Mouse (Mus musculus) midbrain, embryonic 12.5 days (tissue): ENCODE measurements at regions not wholly inside any gene's neighbourhood (a gene's known extent, or its start where the extent isn't known, plus 50 kb on each side); places are given as distances from the start of the nearest gene placed in this dataset.

Source experiments
- ATAC-seq: fragments of 200-750 bp; cut with Nextera tagmentation; 2 replicates; pipeline ENCODE4 v1.8.0; 2017; ENCODE audit warnings: low read depth, moderate TSS enrichment, moderate library complexity; ENCODE audit not compliant: low FRiP score
- H3K27ac ChIP-seq: fragments of 300-500 bp; sonication (generic); replicated peaks from 2 replicates; pipeline ENCODE4 v1.5.1; 2016; ENCODE audit warnings: mild to moderate bottlenecking
- H3K27me3 ChIP-seq: fragments of 300-500 bp; sonication (generic); 2 replicates; pipeline ENCODE4 v1.6.1; 2016; ENCODE audit warnings: mild to moderate bottlenecking
- H3K36me3 ChIP-seq: fragments of 300-500 bp; sonication (generic); 2 replicates; pipeline ENCODE4 v1.6.1; 2016
- H3K4me1 ChIP-seq: fragments of 300-500 bp; sonication (generic); 2 replicates; pipeline ENCODE4 v1.6.1; 2016
- H3K4me2 ChIP-seq: fragments of 300-500 bp; sonication (generic); replicated peaks from 2 replicates; pipeline ENCODE4 v1.6.1; 2016; ENCODE audit warnings: mild to moderate bottlenecking, moderate library complexity
- H3K4me3 ChIP-seq: fragments of 300-500 bp; sonication (generic); 2 replicates; pipeline ENCODE4 v1.5.1; 2016; ENCODE audit warnings: mild to moderate bottlenecking
- H3K9ac ChIP-seq: fragments of 300-500 bp; sonication (generic); replicated peaks from 2 replicates; pipeline ENCODE4 v1.6.1; 2016; ENCODE audit warnings: mild to moderate bottlenecking, moderate library complexity
- H3K9me3 ChIP-seq: fragments of 300-500 bp; sonication (generic); 2 replicates; pipeline ENCODE4 v1.6.1; 2016; ENCODE audit warnings: mild to moderate bottlenecking
- WGBS: fragments of 180-500 bp; shearing (Covaris S2); methylation state at CpG from one replicate; pipeline ENCODE4 v1.1.7; 2016; 5-methylcytosine and 5-hydroxymethylcytosine counted together

- no peaks in the 10 kb centered on the region for H3K9me3 ChIP-seq
- no peak for ATAC-seq
- no peaks in the 10 kb centered on the region for H3K36me3 ChIP-seq
- no peak overlapping the region for H3K9ac ChIP-seq
- H3K4me3 ChIP-seq, result no peak overlapping the region
- no peaks in the 10 kb centered on the region for H3K27me3 ChIP-seq
- 78% methylated on average over 3 of the region's 3 CpGs for WGBS
- H3K27ac ChIP-seq, result no peak overlapping the region
- H3K4me2 ChIP-seq, result no peak overlapping the region
- H3K4me1 ChIP-seq, result no peaks in the 10 kb centered on the region
Observed at GRCm38 (mm10) chr4:34172000-34172399, 122.0 kb upstream of the Spaca1 start.

GRCm38 (mm10) chr4:34177421-34177820 is 127.4 kb upstream of the Spaca1 start:
- Histone ChIP-seq H3K4me2 (no peak overlapping the region), H3K27ac (no peak overlapping the region), H3K4me1 (no peaks in the 10 kb centered on the region), H3K27me3 (no peaks in the 10 kb centered on the region), H3K9me3 (no peaks in the 10 kb centered on the region), H3K9ac (no peak overlapping the region), H3K36me3 (no peaks in the 10 kb centered on the region), H3K4me3 (no peak overlapping the region)
- WGBS, result 79% methylated on average over 1 of the region's 1 CpGs
- no peak for ATAC-seq

- Histone ChIP-seq H3K27ac (no peak overlapping the region), H3K27me3 (no peaks in the 10 kb centered on the region), H3K4me1 (no peaks in the 10 kb centered on the region), H3K9me3 (no peaks in the 10 kb centered on the region), H3K36me3 (no peaks in the 10 kb centered on the region), H3K4me2 (no peak overlapping the region), H3K4me3 (no peak overlapping the region), H3K9ac (no peak overlapping the region)
- ATAC-seq, result no peak
- 91% methylated on average over 5 of the region's 5 CpGs for WGBS
Observed at GRCm38 (mm10) chr4:34186522-34186921, 136.5 kb upstream of the Spaca1 start.

DNA sequence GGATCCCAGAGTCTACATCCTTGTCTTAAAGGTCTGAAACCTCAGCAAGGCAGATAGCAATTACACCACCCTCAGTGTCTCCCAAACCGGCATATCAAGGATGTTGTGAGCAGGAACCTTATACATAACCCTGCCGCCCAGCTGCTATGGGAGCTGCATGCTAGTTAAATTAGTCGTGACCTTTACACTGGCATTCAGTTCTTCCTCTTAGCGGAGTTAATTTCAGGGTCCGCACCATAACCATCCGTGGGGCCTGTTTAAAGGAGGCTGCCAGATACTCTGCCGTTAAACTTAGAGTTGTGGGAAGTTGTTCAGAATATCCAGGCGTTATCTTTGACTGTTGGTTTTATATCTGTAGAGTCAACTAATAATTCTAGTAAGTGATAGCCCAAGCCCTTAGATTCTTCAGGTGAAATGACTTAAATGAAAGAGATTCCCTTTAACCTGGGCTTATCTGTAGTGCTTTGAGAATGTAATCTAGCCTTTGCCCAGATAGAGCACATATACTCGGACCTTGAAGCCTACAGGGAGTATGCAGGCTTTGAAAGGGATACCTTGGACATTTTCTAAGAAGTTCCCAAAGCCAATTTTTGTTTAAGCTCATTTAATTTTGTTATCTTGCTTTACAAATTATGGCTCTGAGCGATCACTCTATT is 153.3 kb upstream of the Spaca1 start:
- Histone ChIP-seq H3K4me3 (no peak overlapping the region), H3K9ac (no peak overlapping the region), H3K27ac (no peak overlapping the region), H3K9me3 (no peaks in the 10 kb centered on the region), H3K4me2 (no peak overlapping the region), H3K4me1 (no peaks in the 10 kb centered on the region), H3K27me3 (no peaks in the 10 kb centered on the region), H3K36me3 (no peaks in the 10 kb centered on the region)
- ATAC-seq, result no peak
- WGBS, result 90% methylated on average over 10 of the region's 10 CpGs

DNA sequence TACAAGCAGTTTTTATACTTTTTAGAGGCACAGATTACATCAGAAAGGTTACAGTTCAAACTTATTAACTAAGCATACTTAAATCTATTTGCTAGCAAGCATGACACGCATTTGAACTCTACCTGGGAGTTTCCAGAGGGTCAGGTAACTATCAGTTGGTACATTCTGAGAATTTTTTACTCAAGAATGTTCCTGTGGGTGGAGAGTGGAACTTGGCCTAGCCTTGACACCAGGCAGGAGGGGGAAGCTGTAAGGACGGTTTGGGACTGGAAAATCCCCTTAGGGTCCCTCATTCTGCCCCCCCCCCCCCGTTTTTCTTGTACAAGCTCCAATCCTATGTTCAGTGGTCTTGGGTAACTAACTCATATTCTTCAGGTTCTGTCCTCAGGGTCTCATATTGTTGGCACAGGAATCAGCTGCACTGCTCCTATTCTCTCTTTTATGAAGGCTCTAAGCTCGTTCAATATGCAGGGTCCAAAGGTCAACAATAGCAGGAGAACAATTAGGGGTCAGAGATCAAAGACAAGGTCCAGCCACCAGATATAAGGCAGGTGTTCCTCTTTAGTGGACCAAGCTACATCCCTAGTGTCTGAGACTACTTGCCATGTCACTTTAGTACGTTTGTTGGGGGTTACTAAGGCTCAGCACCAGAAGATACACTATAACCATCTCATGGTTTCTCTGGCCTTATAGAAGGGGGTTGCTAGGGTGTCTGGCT is 159.3 kb upstream of the Spaca1 start:
- Histone ChIP-seq H3K9ac (no peak overlapping the region), H3K9me3 (no peaks in the 10 kb centered on the region), H3K27ac (no peak overlapping the region), H3K4me3 (no peak overlapping the region), H3K4me1 (no peaks in the 10 kb centered on the region), H3K4me2 (no peak overlapping the region), H3K36me3 (no peaks in the 10 kb centered on the region), H3K27me3 (no peaks in the 10 kb centered on the region)
- ATAC-seq, result no peak
- 69% methylated on average over 5 of the region's 5 CpGs for WGBS

DNA sequence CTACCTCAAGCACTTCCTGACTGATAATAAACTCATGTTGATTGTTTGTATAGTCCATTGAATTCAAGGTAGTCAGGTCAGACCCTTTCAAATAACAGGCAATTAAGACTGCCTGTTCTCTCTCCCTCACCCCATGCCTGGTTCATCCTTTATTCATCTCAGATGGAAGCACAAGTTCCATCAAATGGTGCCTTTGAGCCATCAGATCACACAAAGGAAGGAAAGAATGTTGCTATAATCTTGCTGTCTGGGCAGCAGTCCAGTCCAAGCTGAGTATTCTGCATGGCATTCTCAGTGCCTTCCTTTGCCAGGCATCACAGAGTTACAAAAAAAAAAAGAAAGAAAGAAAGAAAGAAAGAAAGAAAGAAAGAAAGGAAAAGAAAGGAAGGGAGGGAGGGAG is 163.7 kb upstream of the Spaca1 start:
- H3K4me1 ChIP-seq, result no peaks in the 10 kb centered on the region
- no peaks in the 10 kb centered on the region for H3K9me3 ChIP-seq
- H3K27ac ChIP-seq, result no peak overlapping the region
- H3K27me3 ChIP-seq, result no peaks in the 10 kb centered on the region
- H3K9ac ChIP-seq, result no peak overlapping the region
- H3K36me3 ChIP-seq, result no peaks in the 10 kb centered on the region
- H3K4me3 ChIP-seq, result no peak overlapping the region
- H3K4me2 ChIP-seq, result no peak overlapping the region
- no peak for ATAC-seq

- Histone ChIP-seq H3K4me3 (no peak overlapping the region), H3K36me3 (no peaks in the 10 kb centered on the region), H3K9ac (no peak overlapping the region), H3K4me1 (no peaks in the 10 kb centered on the region), H3K4me2 (no peak overlapping the region), H3K9me3 (no peaks in the 10 kb centered on the region), H3K27ac (no peak overlapping the region), H3K27me3 (no peaks in the 10 kb centered on the region)
- WGBS, result 86% methylated on average over 11 of the region's 11 CpGs
- no peak for ATAC-seq
Observed at GRCm38 (mm10) chr4:34214346-34214745, 164.4 kb upstream of the Spaca1 start.

GRCm38 (mm10) chr4:34221915-34222314 is 171.9 kb upstream of the Spaca1 start:
- no peak for ATAC-seq
- H3K4me1 ChIP-seq, result no peaks in the 10 kb centered on the region
- H3K4me3 ChIP-seq, result no peak overlapping the region
- no peaks in the 10 kb centered on the region for H3K36me3 ChIP-seq
- 100% methylated on average over 1 of the region's 1 CpGs for WGBS
- H3K9ac ChIP-seq, result no peak overlapping the region
- H3K9me3 ChIP-seq, result no peaks in the 10 kb centered on the region
- no peaks in the 10 kb centered on the region for H3K27me3 ChIP-seq
- H3K27ac ChIP-seq, result no peak overlapping the region
- no peak overlapping the region for H3K4me2 ChIP-seq

DNA sequence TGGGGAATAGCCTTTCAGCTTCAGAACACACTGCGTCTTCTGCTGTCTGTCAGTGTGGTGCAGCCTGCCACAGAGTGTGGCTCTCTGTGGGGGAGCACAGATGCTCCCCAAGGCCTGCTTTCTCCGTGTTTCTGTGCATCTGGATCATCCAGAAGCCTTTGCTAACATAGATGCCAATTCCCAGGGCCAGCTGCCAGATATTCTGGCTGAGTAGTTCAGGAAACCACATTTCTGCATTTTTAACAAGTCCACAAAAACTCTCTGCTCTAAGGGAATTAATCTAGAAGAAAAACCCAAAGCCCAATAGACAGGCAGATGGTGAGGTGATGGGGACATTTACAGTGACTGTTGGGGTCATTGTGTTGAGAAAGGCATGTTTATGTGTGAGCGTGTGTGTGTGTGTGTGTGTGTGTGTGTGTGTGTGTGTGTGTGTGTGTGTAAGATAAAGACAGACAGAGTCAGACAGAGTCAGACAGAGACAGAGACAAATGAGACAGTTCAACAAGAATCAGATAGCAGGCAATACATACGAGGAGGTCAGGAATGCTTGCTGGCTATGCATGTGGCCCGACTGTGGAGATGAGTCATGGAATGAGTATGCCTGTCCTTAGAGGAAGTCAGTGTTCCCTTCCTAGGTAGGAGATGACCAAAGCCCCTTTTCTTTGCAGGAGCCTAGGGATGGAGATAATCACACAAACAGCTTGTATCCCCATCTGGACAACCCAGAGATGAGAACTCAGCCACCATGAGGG is 176.3 kb upstream of the Spaca1 start:
- 68% methylated on average over 5 of the region's 5 CpGs for WGBS
- ATAC-seq, result no peak
- Histone ChIP-seq H3K4me1 (no peaks in the 10 kb centered on the region), H3K27me3 (no peaks in the 10 kb centered on the region), H3K9me3 (no peaks in the 10 kb centered on the region), H3K4me2 (no peak overlapping the region), H3K36me3 (no peaks in the 10 kb centered on the region), H3K9ac (no peak overlapping the region), H3K27ac (no peak overlapping the region), H3K4me3 (no peak overlapping the region)

GRCm38 (mm10) chr4:34226886-34227285 is 176.9 kb upstream of the Spaca1 start:
- Histone ChIP-seq H3K4me3 (no peak overlapping the region), H3K27me3 (no peaks in the 10 kb centered on the region), H3K9me3 (no peaks in the 10 kb centered on the region), H3K27ac (no peak overlapping the region), H3K36me3 (no peaks in the 10 kb centered on the region), H3K9ac (no peak overlapping the region), H3K4me1 (no peaks in the 10 kb centered on the region), H3K4me2 (no peak overlapping the region)
- ATAC-seq, result no peak
- WGBS, result 88% methylated on average over 5 of the region's 5 CpGs

DNA sequence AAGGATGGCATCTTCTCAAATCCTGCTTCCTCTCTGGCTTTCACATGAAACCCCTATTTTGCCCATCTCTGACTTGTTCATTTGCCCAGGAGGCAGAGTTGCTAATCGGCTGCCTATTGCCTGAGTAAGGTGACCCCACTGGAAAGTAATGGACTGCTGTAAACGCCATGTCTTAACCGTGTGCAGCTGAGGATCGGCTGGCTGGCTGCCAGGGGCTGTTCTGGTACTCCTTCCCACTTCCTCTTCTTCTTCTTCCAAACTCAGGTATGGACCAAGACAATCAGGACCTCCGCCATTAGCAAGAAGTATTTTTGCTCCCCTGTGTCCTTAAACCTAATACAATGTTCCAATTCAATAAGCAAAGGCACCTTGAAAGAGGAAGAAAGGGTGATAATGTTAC is 177.6 kb upstream of the Spaca1 start:
- WGBS, result 90% methylated on average over 5 of the region's 5 CpGs
- no peaks in the 10 kb centered on the region for H3K27me3 ChIP-seq
- no peak overlapping the region for H3K27ac ChIP-seq
- no peak overlapping the region for H3K4me2 ChIP-seq
- no peaks in the 10 kb centered on the region for H3K4me1 ChIP-seq
- H3K9ac ChIP-seq, result no peak overlapping the region
- ATAC-seq, result no peak
- no peak overlapping the region for H3K4me3 ChIP-seq
- no peaks in the 10 kb centered on the region for H3K36me3 ChIP-seq
- H3K9me3 ChIP-seq, result no peaks in the 10 kb centered on the region

DNA sequence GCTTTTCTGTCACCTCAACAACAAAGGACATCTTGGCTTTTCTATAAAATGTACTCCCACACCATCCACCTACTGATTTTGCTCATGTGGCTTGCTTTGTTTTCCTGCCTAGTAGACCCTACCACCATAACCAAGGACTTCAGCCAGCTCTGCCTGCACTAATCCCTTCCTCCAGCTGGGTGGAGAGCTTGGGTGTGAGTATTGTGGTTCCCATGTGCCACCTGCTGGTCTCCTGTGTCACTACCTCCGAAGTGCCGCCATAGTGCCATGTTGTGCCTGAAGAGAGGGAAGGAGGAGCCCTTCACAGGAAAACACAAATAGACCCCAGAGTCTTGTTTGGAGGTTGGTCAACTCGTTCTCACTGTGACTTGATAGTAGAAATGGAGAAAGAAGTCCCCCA is 181.3 kb upstream of the Spaca1 start:
- WGBS, result 6% methylated on average over 3 of the region's 3 CpGs
- H3K4me3 ChIP-seq, result no peak overlapping the region
- no peaks in the 10 kb centered on the region for H3K27me3 ChIP-seq
- H3K27ac ChIP-seq, result no peak overlapping the region
- no peak overlapping the region for H3K4me2 ChIP-seq
- no peaks in the 10 kb centered on the region for H3K4me1 ChIP-seq
- no peak overlapping the region for H3K9ac ChIP-seq
- no peaks in the 10 kb centered on the region for H3K9me3 ChIP-seq
- no peaks in the 10 kb centered on the region for H3K36me3 ChIP-seq
- ATAC-seq, result peak; percentile 87
